Mouse (Mus musculus) lung, adult 2 months (tissue): ENCODE results near the gene Rps6kb2.

Experiments used
- CTCF ChIP-seq: fragments of 200-500 bp; IDR thresholded peaks from 2 replicates; pipeline ENCODE4 v1.5.1; 2011; ENCODE audit warnings: mild to moderate bottlenecking, low read length, control low read depth; ENCODE audit not compliant: insufficient read depth
- POLR2A ChIP-seq: fragments of 200-500 bp; IDR thresholded peaks from 2 replicates; pipeline ENCODE4 v1.6.1; 2011; ENCODE audit warnings: low read depth, mild to moderate bottlenecking, control low read depth, low read length, borderline replicate concordance; ENCODE audit errors: extremely low read depth

- TF ChIP-seq POLR2A (0 out of 2 replicates have a peak, but pooled peaks have one; percentile 35), CTCF (peak; percentile 37)
Observed at GRCm38 (mm10) chr19:4125741-4126696, 37.1 kb downstream of the Rps6kb2 start, which contains the start of gene Aip.
